Comparison of ENCODE assay signal across 20 mouse cellular contexts in genomic region chr15:98106506-98106905, GRCm38 (mm10).
"Had no signal": no experiment of that assay in that cellular context is flagged by ENCODE, and none has a peak within 500 bp of the region (broad histone marks: within the 10 kb centered on the region; RNA-seq: fewer than 3 reads in every experiment).

No protein-coding gene starts in this region.

- H3K36me3 ChIP-seq: midbrain, embryonic 10.5 days; midbrain, embryonic 12.5 days; neural tube, embryonic 13.5 days; neural tube, embryonic 15.5 days; stomach, embryonic 15.5 days had no signal

- H3K4me2 ChIP-seq: lung, embryonic 14.5 days; midbrain, embryonic 12.5 days; neural tube, embryonic 13.5 days; neural tube, embryonic 15.5 days had no signal

- ATAC-seq: midbrain, embryonic 16.5 days had no signal

- DNase-seq: lung, adult 18-20 months; lung, embryonic 14.5 days; lung, postnatal 10 days; lung, postnatal 4 days; midbrain, embryonic 14.5 days; retina, postnatal 1 day; right cerebral cortex, adult 18-20 months; right cerebral cortex, postnatal 14 days; thymus, adult 2 months; thymus, postnatal 36 days had no signal

- H3K4me3 ChIP-seq: megakaryocyte, embryonic 14.5 days; midbrain, embryonic 10.5 days; midbrain, embryonic 12.5 days; myocyte; neural tube, embryonic 13.5 days; neural tube, embryonic 15.5 days; stomach, embryonic 15.5 days had no signal

- H3K27ac ChIP-seq: liver, embryonic 14.5 days; midbrain, embryonic 10.5 days; midbrain, embryonic 12.5 days; neural tube, embryonic 13.5 days; neural tube, embryonic 15.5 days; stomach, embryonic 15.5 days; stomach, postnatal 0 days had no signal

- H3K9me3 ChIP-seq: megakaryocyte, embryonic 14.5 days; midbrain, embryonic 12.5 days; neural tube, embryonic 13.5 days; neural tube, embryonic 15.5 days; stomach, embryonic 15.5 days had no signal

- H3K9ac ChIP-seq: liver, embryonic 14.5 days; lung, embryonic 14.5 days; midbrain, embryonic 12.5 days; neural tube, embryonic 13.5 days; neural tube, embryonic 15.5 days; stomach, embryonic 15.5 days had no signal

- H3K27me3 ChIP-seq: megakaryocyte, embryonic 14.5 days; stomach, embryonic 15.5 days had no signal
